Mouse (Mus musculus) hindbrain, embryonic 15.5 days (tissue): ENCODE measurements around the gene Krtap9-1. TPM values are rescaled to one million over a fixed set of nuclear protein-coding genes. Genes with fewer than 3 reads are reported as not detected.
"Not testable (repeated sequence)": the region's sequence is repeated elsewhere in the genome, so short reads cannot be mapped to it uniquely, and the experiment has no call there.

Experiments used
- ATAC-seq: fragments of 200-750 bp; cut with Nextera tagmentation; 2 replicates; pipeline ENCODE4 v1.8.0; 2017; ENCODE audit warnings: low read depth, moderate number of reproducible peaks, moderate TSS enrichment; ENCODE audit not compliant: low FRiP score
- H3K27ac ChIP-seq: fragments of 300-500 bp; sonication (generic); replicated peaks from 2 replicates; pipeline ENCODE4 v1.5.1; 2015; ENCODE audit warnings: mild to moderate bottlenecking, inconsistent platforms
- H3K27me3 ChIP-seq: fragments of 300-500 bp; sonication (generic); 2 replicates; pipeline ENCODE4 v1.6.1; 2015; ENCODE audit warnings: control low read depth, inconsistent platforms
- H3K36me3 ChIP-seq: fragments of 300-500 bp; sonication (generic); 2 replicates; pipeline ENCODE4 v1.6.1; 2015; ENCODE audit warnings: control low read depth, inconsistent platforms
- H3K4me1 ChIP-seq: fragments of 300-500 bp; sonication (generic); replicated peaks from 2 replicates; pipeline ENCODE4 v1.6.1; 2015; ENCODE audit warnings: control low read depth, inconsistent platforms
- H3K4me2 ChIP-seq: fragments of 300-500 bp; sonication (generic); 2 replicates; pipeline ENCODE4 v1.6.1; 2015; ENCODE audit warnings: moderate library complexity, mild to moderate bottlenecking, inconsistent platforms
- H3K4me3 ChIP-seq: fragments of 300-500 bp; sonication (generic); 2 replicates; pipeline ENCODE4 v1.5.1; 2015; ENCODE audit warnings: mild to moderate bottlenecking, inconsistent platforms
- H3K9ac ChIP-seq: fragments of 300-500 bp; sonication (generic); 2 replicates; pipeline ENCODE4 v1.6.1; 2015; ENCODE audit warnings: inconsistent platforms
- H3K9me3 ChIP-seq: fragments of 300-500 bp; sonication (generic); 2 replicates; pipeline ENCODE4 v1.6.1; 2016; ENCODE audit warnings: control low read depth, inconsistent platforms
- WGBS: fragments of 180-500 bp; shearing (Covaris S2); methylation state at CpG from one replicate; pipeline ENCODE4 v1.1.7; 2015; 5-methylcytosine and 5-hydroxymethylcytosine counted together
- polyA plus RNA-seq: library from polyadenylated mRNA; unstranded; fragments of >200 nt; fragmentation: Nextera tagmentation; extraction: Ambion mirVana; gene quantifications from 2 replicates; pipeline ENCODE4 v1.2.1, GENCODE M21; 2015

The Krtap9-1 gene
- not detected in 2 replicates for polyA plus RNA-seq

GRCm38 (mm10) chr11:99873089-99873488 is at the start of gene Krtap9-1:
TSS of gene Krtap9-1 (plus strand) at chr11:99873389.
- not testable (repeated sequence) for H3K27me3 ChIP-seq, H3K27ac ChIP-seq, H3K4me1 ChIP-seq, H3K4me2 ChIP-seq, H3K36me3 ChIP-seq, H3K4me3 ChIP-seq, H3K9ac ChIP-seq, ATAC-seq, H3K9me3 ChIP-seq
- WGBS, result 86% methylated on average over 1 of the region's 1 CpGs

- Histone ChIP-seq H3K9me3 (no peaks in the 10 kb centered on the region), H3K9ac (no peak within 1 kb of the TSS), H3K4me3 (no peak within 1 kb of the TSS), H3K27ac (no peak within 1 kb of the TSS), H3K36me3 (no peaks in the 10 kb centered on the region), H3K27me3 (no peaks in the 10 kb centered on the region), H3K4me1 (no peaks in the 10 kb centered on the region), H3K4me2 (no peak within 1 kb of the TSS)
- WGBS, result 78% methylated on average over 1 of the region's 1 CpGs
- ATAC-seq, result no peak
These were observed 35.2 kb upstream of the Krtap9-1 start, which contains the start of gene 2300003K06Rik for GRCm38 (mm10) chr11:99837966-99838365. TSS of gene 2300003K06Rik (minus strand) at chr11:99838066.

GRCm38 (mm10) chr11:99842185-99842584 is 31.0 kb upstream of the Krtap9-1 start:
- WGBS, result 77% methylated on average over 1 of the region's 1 CpGs
- no peaks in the 10 kb centered on the region for H3K36me3 ChIP-seq
- no peaks in the 10 kb centered on the region for H3K4me1 ChIP-seq
- H3K27ac ChIP-seq, result no peak overlapping the region
- H3K27me3 ChIP-seq, result no peaks in the 10 kb centered on the region
- no peak for ATAC-seq
- H3K9me3 ChIP-seq, result no peaks in the 10 kb centered on the region
- H3K9ac ChIP-seq, result no peak overlapping the region
- H3K4me2 ChIP-seq, result no peak overlapping the region
- H3K4me3 ChIP-seq, result no peak overlapping the region

- WGBS, result 95% methylated on average over 2 of the region's 2 CpGs
These were observed 26.4 kb upstream of the Krtap9-1 start for GRCm38 (mm10) chr11:99846746-99847145.

GRCm38 (mm10) chr11:99851508-99851907 is 21.7 kb upstream of the Krtap9-1 start, which contains the start of gene Krtap4-16:
TSS of gene Krtap4-16 (minus strand) at chr11:99851608.
- Histone ChIP-seq H3K9ac (no peak within 1 kb of the TSS), H3K4me1 (no peaks in the 10 kb centered on the region), H3K27ac (no peak within 1 kb of the TSS), H3K9me3 (no peaks in the 10 kb centered on the region), H3K4me2 (no peak within 1 kb of the TSS), H3K36me3 (no peaks in the 10 kb centered on the region), H3K4me3 (no peak within 1 kb of the TSS), H3K27me3 (no peaks in the 10 kb centered on the region)
- ATAC-seq, result no peak

More at GRCm38 (mm10) chr11:99846746-99847145, 26.4 kb upstream of the Krtap9-1 start:
- ATAC-seq, result no peak
- Histone ChIP-seq H3K9ac (no peak overlapping the region), H3K9me3 (no peaks in the 10 kb centered on the region), H3K4me2 (no peak overlapping the region), H3K27me3 (no peaks in the 10 kb centered on the region), H3K27ac (no peak overlapping the region), H3K4me3 (no peak overlapping the region), H3K4me1 (no peaks in the 10 kb centered on the region), H3K36me3 (no peaks in the 10 kb centered on the region)

GRCm38 (mm10) chr11:99854121-99854520 is 19.1 kb upstream of the Krtap9-1 start:
- Histone ChIP-seq H3K9me3 (no peaks in the 10 kb centered on the region), H3K9ac (no peak overlapping the region), H3K36me3 (no peaks in the 10 kb centered on the region), H3K4me3 (no peak overlapping the region), H3K27ac (no peak overlapping the region), H3K4me1 (no peaks in the 10 kb centered on the region), H3K27me3 (no peaks in the 10 kb centered on the region), H3K4me2 (no peak overlapping the region)
- ATAC-seq, result no peak
- WGBS, result 65% methylated on average over 3 of the region's 3 CpGs

GRCm38 (mm10) chr11:99857617-99858016 is 15.6 kb upstream of the Krtap9-1 start, which contains the start of gene Gm11568:
TSS of gene Gm11568 (plus strand) at chr11:99857917.
- H3K9me3 ChIP-seq, result no peaks in the 10 kb centered on the region
- H3K36me3 ChIP-seq, result no peaks in the 10 kb centered on the region
- no peak within 1 kb of the TSS for H3K4me3 ChIP-seq
- H3K9ac ChIP-seq, result no peak within 1 kb of the TSS
- no peak within 1 kb of the TSS for H3K27ac ChIP-seq
- H3K4me2 ChIP-seq, result no peak within 1 kb of the TSS
- no peaks in the 10 kb centered on the region for H3K4me1 ChIP-seq
- H3K27me3 ChIP-seq, result no peaks in the 10 kb centered on the region
- 98% methylated on average over 2 of the region's 2 CpGs for WGBS
- ATAC-seq, result no peak

GRCm38 (mm10) chr11:99858761-99859160 is 14.4 kb upstream of the Krtap9-1 start:
- Histone ChIP-seq H3K27me3 (no peaks in the 10 kb centered on the region), H3K36me3 (no peaks in the 10 kb centered on the region), H3K4me1 (no peaks in the 10 kb centered on the region), H3K4me3 (no peak overlapping the region), H3K4me2 (no peak overlapping the region), H3K9ac (no peak overlapping the region), H3K27ac (no peak overlapping the region), H3K9me3 (no peaks in the 10 kb centered on the region)
- ATAC-seq, result no peak
- WGBS, result 82% methylated on average over 2 of the region's 2 CpGs

GRCm38 (mm10) chr11:99864176-99864575 is 9.0 kb upstream of the Krtap9-1 start, which contains the start of gene Gm11559:
TSS of gene Gm11559 (plus strand) at chr11:99864476.
- ATAC-seq, result not testable (repeated sequence)
- 69% methylated on average over 1 of the region's 1 CpGs for WGBS

GRCm38 (mm10) chr11:99878887-99879286 is 5.7 kb downstream of the Krtap9-1 start, which contains the start of gene Gm11567:
TSS of gene Gm11567 (plus strand) at chr11:99879187.
- not testable (repeated sequence) for H3K27me3 ChIP-seq, ATAC-seq, H3K4me3 ChIP-seq, H3K4me2 ChIP-seq, H3K4me1 ChIP-seq, H3K27ac ChIP-seq, H3K9me3 ChIP-seq, H3K9ac ChIP-seq, H3K36me3 ChIP-seq
- 67% methylated on average over 1 of the region's 1 CpGs for WGBS

More at GRCm38 (mm10) chr11:99864176-99864575, 9.0 kb upstream of the Krtap9-1 start, which contains the start of gene Gm11559:
- not testable (repeated sequence) for H3K27ac ChIP-seq, H3K4me1 ChIP-seq, H3K4me2 ChIP-seq, H3K4me3 ChIP-seq, H3K36me3 ChIP-seq, H3K9me3 ChIP-seq, H3K27me3 ChIP-seq, H3K9ac ChIP-seq

GRCm38 (mm10) chr11:99907620-99908019 is 34.4 kb downstream of the Krtap9-1 start, which contains the start of gene Krtap31-1:
TSS of gene Krtap31-1 (plus strand) at chr11:99907920.
- no peak for ATAC-seq
- no peak within 1 kb of the TSS for H3K27ac ChIP-seq
- H3K9ac ChIP-seq, result no peak within 1 kb of the TSS
- H3K4me1 ChIP-seq, result no peaks in the 10 kb centered on the region
- no peak within 1 kb of the TSS for H3K4me2 ChIP-seq
- H3K27me3 ChIP-seq, result no peaks in the 10 kb centered on the region
- H3K36me3 ChIP-seq, result no peaks in the 10 kb centered on the region
- H3K9me3 ChIP-seq, result no peaks in the 10 kb centered on the region
- no peak within 1 kb of the TSS for H3K4me3 ChIP-seq
- 85% methylated on average over 2 of the region's 2 CpGs for WGBS

GRCm38 (mm10) chr11:99914451-99914850 is 41.3 kb downstream of the Krtap9-1 start, which contains the start of gene Gm11565:
TSS of gene Gm11565 (plus strand) at chr11:99914751.
- Histone ChIP-seq H3K9ac (no peak within 1 kb of the TSS), H3K36me3 (no peaks in the 10 kb centered on the region), H3K9me3 (no peaks in the 10 kb centered on the region), H3K4me2 (no peak within 1 kb of the TSS), H3K27ac (no peak within 1 kb of the TSS), H3K4me1 (no peaks in the 10 kb centered on the region), H3K27me3 (no peaks in the 10 kb centered on the region), H3K4me3 (no peak within 1 kb of the TSS)
- 92% methylated on average over 3 of the region's 3 CpGs for WGBS
- ATAC-seq, result no peak
